Mouse (Mus musculus): Measurements from ENCODE around the gene Itih1. TPM values are rescaled to one million over a fixed set of nuclear protein-coding genes. Genes with fewer than 3 reads are reported as not detected.

Gene Itih1
- polyA plus RNA-seq (2021; fragmentation: Nextera tagmentation): not detected in 2 replicates
- long read RNA-seq, experiment 1: 0 reads
- long read RNA-seq, experiment 2: 0 reads

GRCm38 (mm10) chr14:30943038-30943437 lies at the start of gene Itih1:
Gene Itih1 (minus strand): TSS chr14:30943289.

GRCm38 (mm10) chr14:30951154-30951825 lies 8.2 kb upstream of the Itih1 start, which contains the start of gene Nek4:
Gene Nek4 (plus strand): TSS chr14:30951377.

GRCm38 (mm10) chr14:30923375-30924105 lies 19.5 kb downstream of the Itih1 start, which contains the start of gene Itih3:
Gene Itih3 (minus strand): TSS chr14:30923760.

GRCm38 (mm10) chr14:30886204-30886603 lies 56.9 kb downstream of the Itih1 start, which contains the start of gene Itih4:
Gene Itih4 (plus strand): TSS chr14:30886476.

Other genes with a start within 250 kb of the Itih1 start
- 6.9 and 12.6 TPM in 2 replicates for gene Sfmbt1, start 228.4 kb downstream of the Itih1 start, polyA plus RNA-seq (2021; fragmentation: Nextera tagmentation)
- 3.0 and 12.7 TPM in 2 replicates for gene Tmem110, start 117.7 kb downstream of the Itih1 start, polyA plus RNA-seq (2021; fragmentation: Nextera tagmentation)
- gene Mustn1, start 64.1 kb downstream of the Itih1 start, polyA plus RNA-seq (2021; fragmentation: Nextera tagmentation): 1.7 and 2.2 TPM in 2 replicates
- gene Itih4, start 56.8 kb downstream of the Itih1 start, polyA plus RNA-seq (2021; fragmentation: Nextera tagmentation): not detected in 2 replicates
- gene Itih3, start 19.5 kb downstream of the Itih1 start, polyA plus RNA-seq (2021; fragmentation: Nextera tagmentation): 10.8 and 23.2 TPM in 2 replicates
- 6.7 and 7.2 TPM in 2 replicates for gene Nek4, start 8.1 kb upstream of the Itih1 start, polyA plus RNA-seq (2021; fragmentation: Nextera tagmentation)
- 16.3 and 21.3 TPM in 2 replicates for gene Glt8d1, start 58.1 kb upstream of the Itih1 start, polyA plus RNA-seq (2021; fragmentation: Nextera tagmentation)
- gene Spcs1, start 58.4 kb upstream of the Itih1 start, polyA plus RNA-seq (2021; fragmentation: Nextera tagmentation): 514 and 571 TPM in 2 replicates
- 8.6 and 18.1 TPM in 2 replicates for gene Pbrm1, start 75.8 kb upstream of the Itih1 start, polyA plus RNA-seq (2021; fragmentation: Nextera tagmentation)
- 13.2 and 15.2 TPM in 2 replicates for gene Gnl3, start 75.9 kb upstream of the Itih1 start, polyA plus RNA-seq (2021; fragmentation: Nextera tagmentation)
- 129 and 147 TPM in 2 replicates for gene Smim4, start 185.7 kb upstream of the Itih1 start, polyA plus RNA-seq (2021; fragmentation: Nextera tagmentation)
- gene Nt5dc2, start 187.8 kb upstream of the Itih1 start, polyA plus RNA-seq (2021; fragmentation: Nextera tagmentation): 5.2 and 7.7 TPM in 2 replicates
- 7.3 and 8.7 TPM in 2 replicates for gene Stab1, start 225.4 kb upstream of the Itih1 start, polyA plus RNA-seq (2021; fragmentation: Nextera tagmentation)